Mouse (Mus musculus): ENCODE measurements around the gene Cnot3. TPM values are rescaled to one million over a fixed set of nuclear protein-coding genes. Genes with fewer than 3 reads are reported as not detected.

The Cnot3 gene
- polyA plus RNA-seq, 1 experiment from 2014 or later: 65.3 TPM

- peak; percentile 7; the same call in 1 of the 2 replicates for ATAC-seq (ENCODE audit: insufficient number of reproducible peaks, low FRiP score, low TSS enrichment, low read depth)
- Histone ChIP-seq H3K27ac (replicated peaks) (no peak overlapping the region), H3K27me3 (no peaks in the 10 kb centered on the region), H3K4me2 (replicated peaks) (peak overlapping the region; percentile 66; the same call in 1 of the 2 replicates), H3K36me3 (peaks cover 17% of the 10 kb centered on the region), H3K4me1 (peaks cover 6% of the 10 kb centered on the region; the same call in 1 of the 2 replicates), H3K9ac (no peak overlapping the region), H3K4me3 (replicated peaks) (peak overlapping the region; percentile 83), H3K9me3 (replicated peaks) (no peaks in the 10 kb centered on the region)
- 41% methylated on average over 6 of the region's 6 CpGs for WGBS
These were observed 28.5 kb upstream of the Cnot3 start for GRCm38 (mm10) chr7:3616389-3617241.

- Histone ChIP-seq H3K27ac (replicated peaks) (peak within 1 kb of the TSS; percentile 86), H3K4me1 (peaks cover 6% of the 10 kb centered on the region; the same call in 1 of the 2 replicates), H3K4me2 (replicated peaks) (peak within 1 kb of the TSS; percentile 66), H3K9me3 (replicated peaks) (no peaks in the 10 kb centered on the region), H3K4me3 (replicated peaks) (peak within 1 kb of the TSS; percentile 83), H3K27me3 (no peaks in the 10 kb centered on the region), H3K9ac (peak within 1 kb of the TSS; percentile 77), H3K36me3 (peaks cover 22% of the 10 kb centered on the region)
- 1% methylated on average over 32 of the region's 32 CpGs for WGBS
- peak; percentile 92 for ATAC-seq (ENCODE audit: insufficient number of reproducible peaks, low FRiP score, low TSS enrichment, low read depth)
These were observed 27.6 kb upstream of the Cnot3 start, which contains the start of gene Ndufa3 for GRCm38 (mm10) chr7:3617242-3617995. Ndufa3 (plus strand) TSS chr7:3617373.

GRCm38 (mm10) chr7:3629030-3629429 is 16.0 kb upstream of the Cnot3 start:
- Histone ChIP-seq H3K36me3 (peaks cover 46% of the 10 kb centered on the region), H3K4me3 (replicated peaks) (peak overlapping the region; percentile 67), H3K9me3 (replicated peaks) (no peaks in the 10 kb centered on the region), H3K4me2 (replicated peaks) (peak overlapping the region; percentile 91), H3K4me1 (peaks cover 21% of the 10 kb centered on the region), H3K9ac (peak overlapping the region; percentile 81), H3K27me3 (no peaks in the 10 kb centered on the region), H3K27ac (replicated peaks) (0 out of 2 replicates have a peak overlapping the region, but pooled peaks have one; percentile 92)
- 34% methylated on average over 4 of the region's 4 CpGs for WGBS
- ATAC-seq (ENCODE audit: insufficient number of reproducible peaks, low FRiP score, low TSS enrichment, low read depth): no peak

- H3K36me3 ChIP-seq: peaks cover 46% of the 10 kb centered on the region
- H3K4me3 ChIP-seq (replicated peaks): peak within 1 kb of the TSS; percentile 67
- peak; percentile 82 for ATAC-seq (ENCODE audit: insufficient number of reproducible peaks, low FRiP score, low TSS enrichment, low read depth)
- H3K9ac ChIP-seq: peak within 1 kb of the TSS; percentile 81
- no peaks in the 10 kb centered on the region for H3K27me3 ChIP-seq
- no peaks in the 10 kb centered on the region for H3K9me3 ChIP-seq (replicated peaks)
- H3K4me2 ChIP-seq (replicated peaks): peak within 1 kb of the TSS; percentile 91
- H3K27ac ChIP-seq (replicated peaks): peak within 1 kb of the TSS; percentile 92
- H3K4me1 ChIP-seq: peaks cover 21% of the 10 kb centered on the region
- WGBS: 1% methylated on average over 47 of the region's 47 CpGs
These were observed 15.3 kb upstream of the Cnot3 start, which contains the start of the genes Tfpt and Prpf31 for GRCm38 (mm10) chr7:3629543-3630477. Tfpt (minus strand) TSS chr7:3629929. Prpf31 (plus strand) TSS chr7:3629985.

- peaks cover 47% of the 10 kb centered on the region for H3K36me3 ChIP-seq
- WGBS: 53% methylated on average over 3 of the region's 3 CpGs
- H3K9me3 ChIP-seq (replicated peaks): no peaks in the 10 kb centered on the region
- no peak overlapping the region for H3K27ac ChIP-seq (replicated peaks)
- H3K4me1 ChIP-seq: peaks cover 21% of the 10 kb centered on the region
- H3K4me3 ChIP-seq (replicated peaks): peak overlapping the region; percentile 67
- no peaks in the 10 kb centered on the region for H3K27me3 ChIP-seq
- peak overlapping the region; percentile 46 for H3K9ac ChIP-seq
- H3K4me2 ChIP-seq (replicated peaks): peak overlapping the region; percentile 91
- ATAC-seq (ENCODE audit: insufficient number of reproducible peaks, low FRiP score, low TSS enrichment, low read depth): no peak
These were observed 14.6 kb upstream of the Cnot3 start for GRCm38 (mm10) chr7:3630478-3630815.

- Histone ChIP-seq H3K27ac (replicated peaks) (no peak overlapping the region), H3K36me3 (peaks cover 42% of the 10 kb centered on the region), H3K4me1 (peaks cover 31% of the 10 kb centered on the region), H3K27me3 (no peaks in the 10 kb centered on the region), H3K4me2 (replicated peaks) (no peak overlapping the region), H3K4me3 (replicated peaks) (no peak overlapping the region), H3K9ac (no peak overlapping the region), H3K9me3 (replicated peaks) (no peaks in the 10 kb centered on the region)
- WGBS: 73% methylated on average over 5 of the region's 5 CpGs
- no peak for ATAC-seq (ENCODE audit: insufficient number of reproducible peaks, low FRiP score, low TSS enrichment, low read depth)
These were observed 1.7 kb upstream of the Cnot3 start for GRCm38 (mm10) chr7:3643412-3643811.

GRCm38 (mm10) chr7:3643843-3644242 is 1.2 kb upstream of the Cnot3 start:
- Histone ChIP-seq H3K4me2 (replicated peaks) (peak overlapping the region; percentile 64), H3K4me3 (replicated peaks) (peak overlapping the region; percentile 98), H3K9ac (no peak overlapping the region), H3K27me3 (no peaks in the 10 kb centered on the region), H3K4me1 (peaks cover 33% of the 10 kb centered on the region), H3K9me3 (replicated peaks) (no peaks in the 10 kb centered on the region), H3K36me3 (peaks cover 37% of the 10 kb centered on the region), H3K27ac (replicated peaks) (no peak overlapping the region)
- ATAC-seq (ENCODE audit: insufficient number of reproducible peaks, low FRiP score, low TSS enrichment, low read depth): no peak
- 21% methylated on average over 9 of the region's 9 CpGs for whole genome bisulfite sequencing

GRCm38 (mm10) chr7:3644348-3644671 is 758 bp upstream of the Cnot3 start:
- Histone ChIP-seq H3K9ac (no peak overlapping the region), H3K4me2 (replicated peaks) (peak overlapping the region; percentile 64)
- ATAC-seq (ENCODE audit: insufficient number of reproducible peaks, low FRiP score, low TSS enrichment, low read depth): no peak

GRCm38 (mm10) chr7:3645488-3646025 is 489 bp downstream of the Cnot3 start:
- under 1% methylated on average over 51 of the region's 58 CpGs for WGBS
- Histone ChIP-seq H3K4me3 (replicated peaks) (peak overlapping the region; percentile 98), H3K9me3 (replicated peaks) (no peaks in the 10 kb centered on the region), H3K27ac (replicated peaks) (peak overlapping the region; percentile 99), H3K9ac (peak overlapping the region; percentile 99), H3K27me3 (no peaks in the 10 kb centered on the region), H3K36me3 (peaks cover 24% of the 10 kb centered on the region), H3K4me1 (peaks cover 33% of the 10 kb centered on the region), H3K4me2 (replicated peaks) (peak overlapping the region; percentile 64)
- no peak for ATAC-seq (ENCODE audit: insufficient number of reproducible peaks, low FRiP score, low TSS enrichment, low read depth)

More at GRCm38 (mm10) chr7:3644348-3644671, 758 bp upstream of the Cnot3 start:
- H3K4me3 ChIP-seq (replicated peaks): peak overlapping the region; percentile 98
- peaks cover 33% of the 10 kb centered on the region for H3K36me3 ChIP-seq
- peaks cover 33% of the 10 kb centered on the region for H3K4me1 ChIP-seq
- H3K9me3 ChIP-seq (replicated peaks): no peaks in the 10 kb centered on the region
- WGBS: 1% methylated on average over 11 of the region's 11 CpGs
- H3K27me3 ChIP-seq: no peaks in the 10 kb centered on the region
- H3K27ac ChIP-seq (replicated peaks): peak overlapping the region; percentile 82

GRCm38 (mm10) chr7:3646188-3646587 is 1.1 kb downstream of the Cnot3 start:
- no peak for ATAC-seq (ENCODE audit: insufficient number of reproducible peaks, low FRiP score, low TSS enrichment, low read depth)
- H3K36me3 ChIP-seq: peaks cover 24% of the 10 kb centered on the region
- 14% methylated on average over 9 of the region's 9 CpGs for WGBS
- peaks cover 33% of the 10 kb centered on the region for H3K4me1 ChIP-seq
- no peaks in the 10 kb centered on the region for H3K27me3 ChIP-seq
- peak overlapping the region; percentile 99 for H3K9ac ChIP-seq
- no peaks in the 10 kb centered on the region for H3K9me3 ChIP-seq (replicated peaks)
- peak overlapping the region; percentile 98 for H3K4me3 ChIP-seq (replicated peaks)
- peak overlapping the region; percentile 64 for H3K4me2 ChIP-seq (replicated peaks)
- H3K27ac ChIP-seq (replicated peaks): peak overlapping the region; percentile 99; the same call in 1 of the 2 replicates

All from embryonic facial prominence, embryonic 15.5 days (tissue).